Mouse (Mus musculus): ENCODE results near the gene Fbxl5. TPM values are rescaled to one million over a fixed set of nuclear protein-coding genes. Genes with fewer than 3 reads are reported as not detected.

Gene Fbxl5
- polyA plus RNA-seq, 1 experiment from 2014 or later: 41.8 TPM

GRCm38 (mm10) chr5:43806340-43806739 lies 15.1 kb downstream of the Fbxl5 start:
- H3K36me3 ChIP-seq (ENCODE audit: control insufficient read depth, insufficient read depth, low read length): no peaks in the 10 kb centered on the region
- no peak overlapping the region for H3K27ac ChIP-seq (ENCODE audit: low read depth, low read length)
- H3K27me3 ChIP-seq (ENCODE audit: control insufficient read depth, insufficient read depth, low read length): no peaks in the 10 kb centered on the region
- no peaks in the 10 kb centered on the region for H3K4me1 ChIP-seq (ENCODE audit: control insufficient read depth, insufficient read depth, low read length)
- no peak overlapping the region for H3K9ac ChIP-seq (ENCODE audit: low read depth, low read length)
- ATAC-seq (replicated peaks; ENCODE audit: insufficient number of reproducible peaks, low FRiP score, low TSS enrichment): no peak
- no peak overlapping the region for H3K4me3 ChIP-seq (ENCODE audit: low read depth, low read length)
- no peak overlapping the region for H3K4me2 ChIP-seq
- WGBS (ENCODE audit: insufficient replicate concordance): 81% methylated on average over 7 of the region's 7 CpGs
- H3K9me3 ChIP-seq (replicated peaks; ENCODE audit: control insufficient read depth, low read length): no peaks in the 10 kb centered on the region

GRCm38 (mm10) chr5:43805401-43805800 lies 16.0 kb downstream of the Fbxl5 start:
- no peaks in the 10 kb centered on the region for H3K27me3 ChIP-seq (ENCODE audit: control insufficient read depth, insufficient read depth, low read length)
- H3K36me3 ChIP-seq (ENCODE audit: control insufficient read depth, insufficient read depth, low read length): no peaks in the 10 kb centered on the region
- no peaks in the 10 kb centered on the region for H3K9me3 ChIP-seq (replicated peaks; ENCODE audit: control insufficient read depth, low read length)
- H3K4me3 ChIP-seq (ENCODE audit: low read depth, low read length): no peak overlapping the region
- no peak for ATAC-seq (replicated peaks; ENCODE audit: insufficient number of reproducible peaks, low FRiP score, low TSS enrichment)
- WGBS (ENCODE audit: insufficient replicate concordance): 75% methylated on average over 2 of the region's 2 CpGs
- no peak overlapping the region for H3K4me2 ChIP-seq
- no peak overlapping the region for H3K9ac ChIP-seq (ENCODE audit: low read depth, low read length)
- H3K27ac ChIP-seq (ENCODE audit: low read depth, low read length): no peak overlapping the region
- H3K4me1 ChIP-seq (ENCODE audit: control insufficient read depth, insufficient read depth, low read length): no peaks in the 10 kb centered on the region

GRCm38 (mm10) chr5:43801798-43802197 lies 19.6 kb downstream of the Fbxl5 start:
- Histone ChIP-seq H3K27ac (ENCODE audit: low read depth, low read length) (no peak overlapping the region), H3K4me3 (ENCODE audit: low read depth, low read length) (no peak overlapping the region), H3K27me3 (ENCODE audit: control insufficient read depth, insufficient read depth, low read length) (no peaks in the 10 kb centered on the region), H3K4me2 (no peak overlapping the region), H3K4me1 (ENCODE audit: control insufficient read depth, insufficient read depth, low read length) (no peaks in the 10 kb centered on the region), H3K9ac (ENCODE audit: low read depth, low read length) (no peak overlapping the region), H3K36me3 (ENCODE audit: control insufficient read depth, insufficient read depth, low read length) (no peaks in the 10 kb centered on the region), H3K9me3 (replicated peaks; ENCODE audit: control insufficient read depth, low read length) (no peaks in the 10 kb centered on the region)
- ATAC-seq (replicated peaks; ENCODE audit: insufficient number of reproducible peaks, low FRiP score, low TSS enrichment): no peak
- 82% methylated on average over 4 of the region's 4 CpGs for WGBS (ENCODE audit: insufficient replicate concordance)

GRCm38 (mm10) chr5:43801253-43801652 lies 20.2 kb downstream of the Fbxl5 start:
- Histone ChIP-seq H3K9me3 (replicated peaks; ENCODE audit: control insufficient read depth, low read length) (no peaks in the 10 kb centered on the region), H3K4me3 (ENCODE audit: low read depth, low read length) (no peak overlapping the region), H3K27ac (ENCODE audit: low read depth, low read length) (no peak overlapping the region), H3K4me2 (no peak overlapping the region), H3K27me3 (ENCODE audit: control insufficient read depth, insufficient read depth, low read length) (no peaks in the 10 kb centered on the region), H3K4me1 (ENCODE audit: control insufficient read depth, insufficient read depth, low read length) (no peaks in the 10 kb centered on the region), H3K9ac (ENCODE audit: low read depth, low read length) (no peak overlapping the region), H3K36me3 (ENCODE audit: control insufficient read depth, insufficient read depth, low read length) (no peaks in the 10 kb centered on the region)
- no peak for ATAC-seq (replicated peaks; ENCODE audit: insufficient number of reproducible peaks, low FRiP score, low TSS enrichment)

DNA sequence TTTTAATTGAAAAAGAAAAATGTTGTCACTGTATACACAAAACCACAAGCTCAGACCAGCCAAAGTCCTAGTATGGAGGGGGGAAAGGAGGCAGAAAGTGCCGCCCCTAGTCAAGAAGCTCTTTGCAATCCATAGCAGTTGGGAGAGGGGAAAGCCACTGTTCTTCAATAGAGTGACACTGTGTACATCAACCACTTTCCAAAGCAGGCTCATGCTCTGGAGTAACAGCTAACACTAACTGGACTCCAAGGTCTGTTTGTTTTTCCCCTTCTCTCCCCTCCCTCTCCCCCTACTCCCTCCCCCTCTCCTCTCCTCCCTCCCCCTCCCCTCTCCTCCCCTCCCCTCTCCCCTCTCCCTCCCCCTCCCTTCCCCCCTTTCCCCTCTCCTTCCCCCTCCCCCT lies 20.7 kb downstream of the Fbxl5 start:
- Histone ChIP-seq H3K4me2 (no peak overlapping the region), H3K9ac (ENCODE audit: low read depth, low read length) (no peak overlapping the region), H3K36me3 (ENCODE audit: control insufficient read depth, insufficient read depth, low read length) (no peaks in the 10 kb centered on the region), H3K9me3 (replicated peaks; ENCODE audit: control insufficient read depth, low read length) (no peaks in the 10 kb centered on the region), H3K27me3 (ENCODE audit: control insufficient read depth, insufficient read depth, low read length) (no peaks in the 10 kb centered on the region), H3K4me3 (ENCODE audit: low read depth, low read length) (no peak overlapping the region), H3K27ac (ENCODE audit: low read depth, low read length) (no peak overlapping the region), H3K4me1 (ENCODE audit: control insufficient read depth, insufficient read depth, low read length) (no peaks in the 10 kb centered on the region)
- ATAC-seq (replicated peaks; ENCODE audit: insufficient number of reproducible peaks, low FRiP score, low TSS enrichment): no peak
- WGBS (ENCODE audit: insufficient replicate concordance): 69% methylated on average over 1 of the region's 1 CpGs

GRCm38 (mm10) chr5:43799530-43799929 lies 21.9 kb downstream of the Fbxl5 start:
- H3K27me3 ChIP-seq (ENCODE audit: control insufficient read depth, insufficient read depth, low read length): no peaks in the 10 kb centered on the region
- no peak overlapping the region for H3K4me2 ChIP-seq
- WGBS (ENCODE audit: insufficient replicate concordance): 81% methylated on average over 5 of the region's 5 CpGs
- ATAC-seq (replicated peaks; ENCODE audit: insufficient number of reproducible peaks, low FRiP score, low TSS enrichment): no peak
- no peak overlapping the region for H3K9ac ChIP-seq (ENCODE audit: low read depth, low read length)
- no peaks in the 10 kb centered on the region for H3K9me3 ChIP-seq (replicated peaks; ENCODE audit: control insufficient read depth, low read length)
- H3K36me3 ChIP-seq (ENCODE audit: control insufficient read depth, insufficient read depth, low read length): no peaks in the 10 kb centered on the region
- no peaks in the 10 kb centered on the region for H3K4me1 ChIP-seq (ENCODE audit: control insufficient read depth, insufficient read depth, low read length)
- no peak overlapping the region for H3K27ac ChIP-seq (ENCODE audit: low read depth, low read length)
- no peak overlapping the region for H3K4me3 ChIP-seq (ENCODE audit: low read depth, low read length)

GRCm38 (mm10) chr5:43792354-43792753 lies 29.1 kb downstream of the Fbxl5 start:
- ATAC-seq (replicated peaks; ENCODE audit: insufficient number of reproducible peaks, low FRiP score, low TSS enrichment): no peak
- Histone ChIP-seq H3K36me3 (ENCODE audit: control insufficient read depth, insufficient read depth, low read length) (no peaks in the 10 kb centered on the region), H3K4me2 (no peak overlapping the region), H3K9ac (ENCODE audit: low read depth, low read length) (no peak overlapping the region), H3K9me3 (replicated peaks; ENCODE audit: control insufficient read depth, low read length) (no peaks in the 10 kb centered on the region), H3K4me3 (ENCODE audit: low read depth, low read length) (no peak overlapping the region), H3K27ac (ENCODE audit: low read depth, low read length) (no peak overlapping the region), H3K4me1 (ENCODE audit: control insufficient read depth, insufficient read depth, low read length) (no peaks in the 10 kb centered on the region), H3K27me3 (ENCODE audit: control insufficient read depth, insufficient read depth, low read length) (no peaks in the 10 kb centered on the region)
- 51% methylated on average over 5 of the region's 5 CpGs for WGBS (ENCODE audit: insufficient replicate concordance)

DNA sequence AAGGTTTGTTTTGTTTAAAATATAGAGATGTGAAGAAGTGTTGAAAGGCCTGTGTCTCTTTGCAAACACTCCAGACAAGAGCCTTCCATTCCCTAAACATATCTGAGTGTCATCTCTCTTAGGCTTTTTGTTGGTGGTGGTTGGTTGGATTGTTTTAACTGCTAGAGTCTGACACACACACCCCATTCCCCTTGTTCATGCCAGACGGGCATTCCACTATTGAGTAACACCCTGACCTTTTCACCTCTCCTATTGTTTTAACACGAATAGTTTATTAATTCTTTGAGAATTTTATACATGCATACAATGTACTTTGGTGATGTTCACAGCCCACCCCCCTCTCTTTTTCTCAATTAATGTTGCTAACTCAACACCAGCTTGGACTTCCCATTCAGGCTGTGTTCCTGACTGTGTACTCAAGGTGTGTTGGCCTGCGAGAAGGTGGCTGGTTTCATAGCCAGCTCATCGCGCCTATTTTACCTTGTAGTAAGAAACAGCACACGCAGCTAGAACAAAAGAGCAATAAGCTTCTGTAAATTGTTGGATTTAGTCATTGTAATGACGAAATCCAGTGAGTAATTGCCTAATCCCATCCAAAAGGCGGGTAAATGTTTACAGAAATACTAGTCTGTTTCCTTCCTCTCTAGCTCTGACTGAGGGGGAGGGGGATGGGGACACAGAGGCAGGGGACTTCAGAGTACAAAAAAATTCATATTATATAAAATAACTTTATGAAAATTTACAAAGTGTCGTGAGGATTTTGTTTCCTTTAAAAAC lies 33.3 kb downstream of the Fbxl5 start:
- H3K9me3 ChIP-seq (replicated peaks; ENCODE audit: control insufficient read depth, low read length): no peaks in the 10 kb centered on the region
- no peak overlapping the region for H3K9ac ChIP-seq (ENCODE audit: low read depth, low read length)
- no peak for ATAC-seq (replicated peaks; ENCODE audit: insufficient number of reproducible peaks, low FRiP score, low TSS enrichment)
- no peak overlapping the region for H3K27ac ChIP-seq (ENCODE audit: low read depth, low read length)
- no peak overlapping the region for H3K4me3 ChIP-seq (ENCODE audit: low read depth, low read length)
- H3K4me2 ChIP-seq: no peak overlapping the region
- no peaks in the 10 kb centered on the region for H3K4me1 ChIP-seq (ENCODE audit: control insufficient read depth, insufficient read depth, low read length)
- 70% methylated on average over 9 of the region's 9 CpGs for WGBS (ENCODE audit: insufficient replicate concordance)
- H3K27me3 ChIP-seq (ENCODE audit: control insufficient read depth, insufficient read depth, low read length): no peaks in the 10 kb centered on the region
- H3K36me3 ChIP-seq (ENCODE audit: control insufficient read depth, insufficient read depth, low read length): no peaks in the 10 kb centered on the region

DNA sequence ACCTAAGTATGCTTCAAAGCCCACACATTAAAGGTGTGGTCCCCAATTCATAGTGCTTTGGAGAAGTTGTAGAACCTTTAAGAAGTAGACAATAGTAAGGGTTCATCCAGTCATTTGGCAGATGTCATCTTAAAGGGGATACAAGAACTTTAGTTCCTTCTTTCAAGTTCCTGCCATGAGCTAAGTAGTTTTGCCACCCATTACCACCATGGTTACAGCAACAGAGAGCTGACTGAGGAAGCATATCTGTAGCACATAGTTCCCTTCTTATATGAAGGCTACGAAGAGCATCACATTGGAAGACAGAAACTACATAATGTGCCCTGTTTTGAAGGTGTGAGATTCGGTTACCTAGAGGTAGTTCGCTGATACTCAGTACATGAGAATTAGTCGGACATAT lies 34.8 kb downstream of the Fbxl5 start:
- no peaks in the 10 kb centered on the region for H3K9me3 ChIP-seq (replicated peaks; ENCODE audit: control insufficient read depth, low read length)
- no peaks in the 10 kb centered on the region for H3K27me3 ChIP-seq (ENCODE audit: control insufficient read depth, insufficient read depth, low read length)
- H3K36me3 ChIP-seq (ENCODE audit: control insufficient read depth, insufficient read depth, low read length): no peaks in the 10 kb centered on the region
- H3K9ac ChIP-seq (ENCODE audit: low read depth, low read length): no peak overlapping the region
- no peaks in the 10 kb centered on the region for H3K4me1 ChIP-seq (ENCODE audit: control insufficient read depth, insufficient read depth, low read length)
- 87% methylated on average over 4 of the region's 4 CpGs for WGBS (ENCODE audit: insufficient replicate concordance)
- H3K4me3 ChIP-seq (ENCODE audit: low read depth, low read length): no peak overlapping the region
- no peak overlapping the region for H3K4me2 ChIP-seq
- no peak overlapping the region for H3K27ac ChIP-seq (ENCODE audit: low read depth, low read length)
- no peak for ATAC-seq (replicated peaks; ENCODE audit: insufficient number of reproducible peaks, low FRiP score, low TSS enrichment)
